13 mouse cellular contexts compared by ENCODE assay signal in the genomic region with DNA sequence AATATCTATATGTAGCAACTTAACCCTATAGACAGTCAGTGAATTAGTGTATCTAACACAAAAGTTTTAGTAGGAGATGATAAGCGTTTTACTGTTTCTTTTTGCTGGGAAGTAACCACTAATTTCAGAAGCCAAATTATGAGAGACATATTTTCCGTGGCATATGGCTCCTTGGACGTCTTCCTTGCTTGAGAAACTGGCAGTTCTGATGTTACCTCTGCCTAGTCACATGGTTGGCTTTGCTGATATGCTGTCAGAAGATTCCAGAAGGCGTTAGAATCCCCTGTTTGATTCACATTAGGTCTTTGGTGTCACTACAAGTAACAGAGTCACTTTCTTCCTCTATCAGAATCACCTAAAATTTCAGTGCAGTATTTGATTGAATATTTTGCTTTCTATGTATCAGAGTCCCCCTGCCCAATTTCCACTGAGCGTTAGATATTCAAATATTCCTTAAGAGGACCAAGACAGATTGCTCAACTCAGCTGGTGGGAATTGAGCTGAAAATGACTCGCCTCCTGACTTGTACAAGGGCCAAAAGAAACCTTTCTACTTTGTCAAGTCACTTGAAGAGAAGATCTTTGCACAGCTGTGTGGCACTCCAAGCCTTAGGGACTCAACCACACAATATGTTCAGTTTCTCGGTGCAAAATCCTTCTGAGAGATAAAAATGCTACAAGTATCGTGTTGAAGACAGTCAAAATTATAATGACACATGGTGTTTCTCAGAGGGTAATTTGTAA.
DNase-seq lines count a peak whose midpoint lies in the region; ATAC-seq lines count a peak whose summit lies in the region.
"Had no signal": no experiment of that assay in that cellular context is flagged by ENCODE, and none has a peak within 500 bp of the region (broad histone marks: within the 10 kb centered on the region; RNA-seq: fewer than 3 reads in every experiment).

No protein-coding gene starts in this region.

- H3K4me3 ChIP-seq in forebrain, embryonic 13.5 days = no peak overlapping the region
- no peak overlapping the region for H3K4me3 ChIP-seq in forebrain, embryonic 12.5 days (replicated peaks)
- H3K4me3 ChIP-seq in midbrain, embryonic 15.5 days = no peak overlapping the region
- H3K4me3 ChIP-seq: heart, embryonic 15.5 days; hindbrain, embryonic 13.5 days; limb, embryonic 15.5 days had no signal

- H3K27ac ChIP-seq in forebrain, embryonic 13.5 days = no peak overlapping the region
- H3K27ac ChIP-seq in forebrain, embryonic 12.5 days = no peak overlapping the region
- no peak overlapping the region for H3K27ac ChIP-seq in midbrain, embryonic 15.5 days
- H3K27ac ChIP-seq: heart, embryonic 15.5 days; hindbrain, embryonic 13.5 days; limb, embryonic 15.5 days had no signal

- H3K4me2 ChIP-seq in forebrain, embryonic 13.5 days = no peak overlapping the region
- H3K4me2 ChIP-seq in forebrain, embryonic 12.5 days = no peak overlapping the region
- H3K4me2 ChIP-seq in midbrain, embryonic 15.5 days = no peak overlapping the region
- H3K4me2 ChIP-seq: heart, embryonic 15.5 days; hindbrain, embryonic 13.5 days; limb, embryonic 15.5 days; lung, embryonic 14.5 days had no signal

- H3K9me3 ChIP-seq in forebrain, embryonic 13.5 days (replicated peaks) = no peaks in the 10 kb centered on the region
- no peaks in the 10 kb centered on the region for H3K9me3 ChIP-seq in forebrain, embryonic 12.5 days
- H3K9me3 ChIP-seq in midbrain, embryonic 15.5 days = no peaks in the 10 kb centered on the region
- H3K9me3 ChIP-seq: heart, embryonic 15.5 days; hindbrain, embryonic 13.5 days; limb, embryonic 15.5 days had no signal

- peak; percentile 15 for DNase-seq in right cerebral cortex, adult 18-20 months
- DNase-seq in right cerebral cortex, postnatal 4 days = no peak
- DNase-seq in cerebellum, postnatal 36 days = peak; percentile 13 to 65
- DNase-seq in heart, adult 8-10 months (ENCODE audit: low spot score) = no peak
- DNase-seq in thymus, postnatal 10 days (ENCODE audit: low spot score in 2 of 2) = no peak
- DNase-seq: kidney, adult 2 months; lung, embryonic 14.5 days had no signal

- no peak overlapping the region for H3K9ac ChIP-seq in forebrain, embryonic 13.5 days
- H3K9ac ChIP-seq in forebrain, embryonic 12.5 days = no peak overlapping the region
- H3K9ac ChIP-seq in midbrain, embryonic 15.5 days = no peak overlapping the region
- H3K9ac ChIP-seq: heart, embryonic 15.5 days; hindbrain, embryonic 13.5 days; limb, embryonic 15.5 days; lung, embryonic 14.5 days had no signal

- ATAC-seq in forebrain, embryonic 13.5 days = peak; percentile 67; the same call in 1 of the 2 replicates
- ATAC-seq in forebrain, embryonic 12.5 days (ENCODE audit: low FRiP score) = no peak
- ATAC-seq in midbrain, embryonic 15.5 days (replicated peaks) = no peak

- no peaks in the 10 kb centered on the region for H3K36me3 ChIP-seq in forebrain, embryonic 13.5 days (ENCODE audit: poor library complexity, severe bottlenecking)
- no peaks in the 10 kb centered on the region for H3K36me3 ChIP-seq in forebrain, embryonic 12.5 days (replicated peaks)
- no peaks in the 10 kb centered on the region for H3K36me3 ChIP-seq in midbrain, embryonic 15.5 days (replicated peaks)
- H3K36me3 ChIP-seq: heart, embryonic 15.5 days; hindbrain, embryonic 13.5 days; limb, embryonic 15.5 days had no signal

- 76% methylated on average over 8 of the region's 8 CpGs for WGBS in forebrain, embryonic 13.5 days
- 84% methylated on average over 8 of the region's 8 CpGs for WGBS in forebrain, embryonic 12.5 days
- WGBS in midbrain, embryonic 15.5 days = 74% methylated on average over 8 of the region's 8 CpGs

- H3K4me1 ChIP-seq in forebrain, embryonic 13.5 days = no peaks in the 10 kb centered on the region
- no peaks in the 10 kb centered on the region for H3K4me1 ChIP-seq in forebrain, embryonic 12.5 days
- no peaks in the 10 kb centered on the region for H3K4me1 ChIP-seq in midbrain, embryonic 15.5 days
- H3K4me1 ChIP-seq: heart, embryonic 15.5 days; hindbrain, embryonic 13.5 days; limb, embryonic 15.5 days had no signal

- H3K27me3 ChIP-seq in forebrain, embryonic 13.5 days = no peaks in the 10 kb centered on the region
- no peaks in the 10 kb centered on the region for H3K27me3 ChIP-seq in forebrain, embryonic 12.5 days
- no peaks in the 10 kb centered on the region for H3K27me3 ChIP-seq in midbrain, embryonic 15.5 days (replicated peaks)
- H3K27me3 ChIP-seq: heart, embryonic 15.5 days; hindbrain, embryonic 13.5 days; limb, embryonic 15.5 days had no signal

Comparison
In these comparisons a context has a peak if more than half of its experiments do, and no peak if none do; other contexts are left out.
1. DNase-seq: peak in right cerebral cortex, adult 18-20 months (single experiment) and cerebellum, postnatal 36 days (2 of 2); none in right cerebral cortex, postnatal 4 days (single experiment), heart, adult 8-10 months (single experiment) and thymus, postnatal 10 days (0 of 2).